Comparison of ENCODE assay signal across 8 mouse cellular contexts in the genomic region with DNA sequence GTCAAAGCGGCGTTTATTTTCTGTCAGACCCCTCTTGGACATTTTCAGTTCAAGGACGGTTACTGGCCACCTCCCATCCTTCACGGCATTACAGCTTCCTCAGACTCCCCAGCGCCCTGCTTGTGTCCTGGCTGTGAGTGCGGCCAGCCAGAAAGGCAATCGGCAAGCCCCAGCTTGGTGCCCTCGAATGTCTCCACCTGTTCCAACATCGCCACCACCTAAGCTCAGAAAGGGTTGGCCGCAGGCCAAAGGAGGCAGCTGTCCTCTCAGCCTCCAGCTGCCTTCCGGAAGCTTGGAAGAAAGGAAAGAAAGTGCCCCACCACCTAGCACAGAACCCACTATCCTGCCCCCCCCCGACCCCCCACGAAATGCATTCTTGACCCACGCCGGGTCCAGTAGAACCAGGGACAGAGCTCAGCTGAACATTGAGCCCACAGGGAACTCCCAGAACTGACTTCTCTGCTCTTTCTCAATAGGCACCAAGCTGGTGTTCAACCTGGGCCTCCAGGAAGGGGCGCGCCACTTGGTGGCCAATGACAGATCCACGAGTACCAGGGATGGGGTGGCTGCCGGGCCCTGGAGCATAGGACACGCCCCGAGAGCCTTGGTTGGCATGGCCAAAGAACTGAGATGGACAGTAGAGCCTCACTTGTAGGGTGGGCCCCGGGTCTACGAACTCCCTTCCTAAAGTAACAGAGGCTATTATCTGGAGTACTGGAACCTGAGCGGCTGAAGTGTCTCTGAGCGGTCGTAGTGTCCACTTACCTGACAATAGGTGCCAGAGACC. TPM values are rescaled to one million over a fixed set of nuclear protein-coding genes. Genes with fewer than 3 reads are reported as not detected.
DNase-seq lines count a peak whose midpoint lies in the region; ATAC-seq lines count a peak whose summit lies in the region.

No protein-coding gene starts in this region.

- peak overlapping the region; percentile 62 for H3K4me3 ChIP-seq in heart, embryonic 13.5 days
- peak overlapping the region; percentile 75 for H3K4me3 ChIP-seq in forebrain, embryonic 10.5 days
- peak overlapping the region; percentile 93 for H3K4me3 ChIP-seq in midbrain, embryonic 13.5 days (replicated peaks)

- peak overlapping the region; percentile 67; the same call in 1 of the 2 replicates for H3K9ac ChIP-seq in heart, embryonic 13.5 days
- H3K9ac ChIP-seq in midbrain, embryonic 13.5 days (replicated peaks): peak overlapping the region; percentile 96

- peaks cover 49% of the 10 kb centered on the region for H3K27me3 ChIP-seq in heart, embryonic 13.5 days (replicated peaks)
- peaks cover 43% of the 10 kb centered on the region for H3K27me3 ChIP-seq in forebrain, embryonic 10.5 days (ENCODE audit: poor library complexity, severe bottlenecking)
- H3K27me3 ChIP-seq in midbrain, embryonic 13.5 days: no peaks in the 10 kb centered on the region

- peak overlapping the region; percentile 96 for H3K4me2 ChIP-seq in heart, embryonic 13.5 days
- H3K4me2 ChIP-seq in midbrain, embryonic 13.5 days (replicated peaks): peak overlapping the region; percentile 77

- peaks cover 12% of the 10 kb centered on the region for H3K4me1 ChIP-seq in heart, embryonic 13.5 days
- peaks cover 22% of the 10 kb centered on the region for H3K4me1 ChIP-seq in forebrain, embryonic 10.5 days
- H3K4me1 ChIP-seq in midbrain, embryonic 13.5 days (replicated peaks): peaks cover 39% of the 10 kb centered on the region

- no peaks in the 10 kb centered on the region for H3K36me3 ChIP-seq in heart, embryonic 13.5 days
- H3K36me3 ChIP-seq in forebrain, embryonic 10.5 days (replicated peaks): no peaks in the 10 kb centered on the region
- no peaks in the 10 kb centered on the region for H3K36me3 ChIP-seq in midbrain, embryonic 13.5 days

- H3K9me3 ChIP-seq in heart, embryonic 13.5 days: peaks cover 6% of the 10 kb centered on the region; the same call in 1 of the 2 replicates
- H3K9me3 ChIP-seq in forebrain, embryonic 10.5 days: no peaks in the 10 kb centered on the region
- no peaks in the 10 kb centered on the region for H3K9me3 ChIP-seq in midbrain, embryonic 13.5 days

- 18% methylated on average over 26 of the region's 26 CpGs for WGBS in heart, embryonic 13.5 days
- 12% methylated on average over 26 of the region's 26 CpGs for WGBS in forebrain, embryonic 10.5 days
- WGBS in midbrain, embryonic 13.5 days: 9% methylated on average over 26 of the region's 26 CpGs

- ATAC-seq in heart, embryonic 13.5 days (ENCODE audit: extremely low read depth, insufficient number of reproducible peaks, low FRiP score, low TSS enrichment): no peak
- peak; percentile 74 for ATAC-seq in midbrain, embryonic 13.5 days

- no peak overlapping the region for H3K27ac ChIP-seq in heart, embryonic 13.5 days (replicated peaks)
- peak overlapping the region; percentile 80 for H3K27ac ChIP-seq in forebrain, embryonic 10.5 days
- peak overlapping the region; percentile 96 for H3K27ac ChIP-seq in midbrain, embryonic 13.5 days

- DNase-seq in heart, adult 9 months (ENCODE audit: low spot score in 2 of 2): no peak
- peak; percentile 2 to 9 for DNase-seq in adrenal gland, postnatal 36 days
- DNase-seq in forebrain, embryonic 10.5 days (ENCODE audit: extremely low spot score, low spot score): peak; percentile 29
- peak; percentile 49 to 69 for DNase-seq in layer of hippocampus, postnatal 10 days (ENCODE audit: low spot score in 2 of 2)
- peak; percentile 52 for DNase-seq in testis, postnatal 10 days (ENCODE audit: low spot score)
- no peak for DNase-seq in spleen, postnatal 36 days (ENCODE audit: low spot score in 2 of 2)

RNA-seq across cellular contexts. Expression of gene Dner, which starts 1.1 kb away (rescaled TPM):
- 1.2 and 1.5 TPM in 2 replicates for polyA plus RNA-seq in heart, embryonic 13.5 days (2015; fragmentation: Nextera tagmentation; extraction: Ambion mirVana)
- total RNA-seq in adrenal gland, postnatal 36 days (2021): 1 to 10 TPM; 2.3 to 2.8 TPM
- polyA plus RNA-seq in forebrain, embryonic 10.5 days (2016; fragmentation: Nextera tagmentation; extraction: Ambion mirVana): 6.4 and 8.3 TPM in 2 replicates
- 100 to 1,000 TPM; 228 to 234 TPM for total RNA-seq in layer of hippocampus, postnatal 10 days (2021)
- polyA plus RNA-seq in midbrain, embryonic 13.5 days (2015; fragmentation: Nextera tagmentation; extraction: Ambion mirVana): 156 and 168 TPM in 2 replicates

Comparison
In these comparisons a context has a peak if more than half of its experiments do, and no peak if none do; other contexts are left out.
1. DNase-seq: peak in adrenal gland, postnatal 36 days (2 of 2), forebrain, embryonic 10.5 days (single experiment), layer of hippocampus, postnatal 10 days (2 of 2) and testis, postnatal 10 days (single experiment); none in heart, adult 9 months (0 of 2) and spleen, postnatal 36 days (0 of 2).
2. RNA of gene Dner, which starts 1.1 kb away (polyA plus RNA-seq): 156 to 168 TPM in midbrain, embryonic 13.5 days; 6.4 to 8.3 TPM in forebrain, embryonic 10.5 days and 1.2 to 1.5 TPM in heart, embryonic 13.5 days; every median in the first group is over 10 times any median in the second.
3. Peak in every context shown above with its lines, with median percentiles within 50 percentile points of each other: H3K4me3 ChIP-seq.